In the genomic region with DNA sequence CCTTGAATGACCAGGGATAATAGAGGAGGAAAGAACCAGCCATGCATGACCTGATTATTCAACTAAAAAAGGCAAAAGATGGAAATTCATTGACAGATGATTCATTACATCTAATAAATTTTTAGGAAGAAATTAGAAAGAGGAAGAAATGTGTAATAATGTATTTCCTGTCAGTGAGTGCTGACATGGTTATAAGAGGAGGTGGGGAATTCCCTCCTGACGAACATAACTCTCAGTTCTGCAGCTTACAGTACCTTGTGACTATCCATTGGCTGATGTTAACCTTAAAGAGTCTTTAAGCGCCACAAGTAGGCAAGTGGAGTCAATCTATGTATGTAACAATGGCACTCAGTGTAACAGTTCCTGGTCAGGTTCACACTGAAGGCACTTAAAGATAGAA, we compare ENCODE assay signal across 22 mouse cellular contexts.
"Had no signal": no experiment of that assay in that cellular context is flagged by ENCODE, and none has a peak within 500 bp of the region (broad histone marks: within the 10 kb centered on the region; RNA-seq: fewer than 3 reads in every experiment).

No protein-coding gene starts in this region.

- H3K36me3 ChIP-seq: kidney, embryonic 15.5 days; limb, embryonic 12.5 days; limb, embryonic 15.5 days; liver, embryonic 12.5 days; liver, embryonic 15.5 days; midbrain, embryonic 10.5 days; midbrain, embryonic 13.5 days; neural tube, embryonic 13.5 days had no signal

- H3K4me2 ChIP-seq: kidney, embryonic 15.5 days; limb, embryonic 12.5 days; limb, embryonic 15.5 days; liver, embryonic 12.5 days; liver, embryonic 15.5 days; midbrain, embryonic 13.5 days; neural tube, embryonic 13.5 days had no signal

- H3K9ac ChIP-seq: kidney, embryonic 15.5 days; limb, embryonic 12.5 days; limb, embryonic 15.5 days; liver, embryonic 12.5 days; liver, embryonic 15.5 days; midbrain, embryonic 13.5 days; neural tube, embryonic 13.5 days had no signal

- DNase-seq: kidney, adult 8-10 months; kidney, postnatal 10 days; kidney, postnatal 36 days; layer of hippocampus, postnatal 36 days; left cerebral cortex, postnatal 4 days; lung, adult 2 months; retina, postnatal 1 day; right cerebral cortex, postnatal 25 days; spleen, adult 18-20 months; thymus, adult 18-20 months; thymus, postnatal 36 days had no signal

- H3K4me1 ChIP-seq: kidney, embryonic 15.5 days; limb, embryonic 12.5 days; limb, embryonic 15.5 days; liver, embryonic 12.5 days; liver, embryonic 15.5 days; megakaryocyte, embryonic 14.5 days; midbrain, embryonic 10.5 days; midbrain, embryonic 13.5 days; neural tube, embryonic 13.5 days had no signal

- H3K27ac ChIP-seq: kidney, embryonic 15.5 days; limb, embryonic 12.5 days; limb, embryonic 15.5 days; liver, embryonic 12.5 days; liver, embryonic 15.5 days; midbrain, embryonic 10.5 days; midbrain, embryonic 13.5 days; neural tube, embryonic 13.5 days had no signal

- H3K4me3 ChIP-seq: kidney, embryonic 15.5 days; limb, embryonic 12.5 days; limb, embryonic 15.5 days; liver, embryonic 12.5 days; liver, embryonic 15.5 days; megakaryocyte, embryonic 14.5 days; midbrain, embryonic 10.5 days; midbrain, embryonic 13.5 days; myocyte; neural tube, embryonic 13.5 days had no signal

- H3K9me3 ChIP-seq: kidney, embryonic 15.5 days; limb, embryonic 12.5 days; limb, embryonic 15.5 days; liver, embryonic 12.5 days; liver, embryonic 15.5 days; midbrain, embryonic 10.5 days; midbrain, embryonic 13.5 days; neural tube, embryonic 13.5 days had no signal

- H3K27me3 ChIP-seq: kidney, embryonic 15.5 days; limb, embryonic 12.5 days; limb, embryonic 15.5 days; liver, embryonic 12.5 days; liver, embryonic 15.5 days; megakaryocyte, embryonic 14.5 days; midbrain, embryonic 13.5 days; neural tube, embryonic 13.5 days had no signal

- ATAC-seq: liver, embryonic 12.5 days; midbrain, embryonic 13.5 days; midbrain, embryonic 16.5 days had no signal
